Mouse (Mus musculus): ENCODE results near the gene Fbxo28.
"Not testable (repeated sequence)": the region's sequence is repeated elsewhere in the genome, so short reads cannot be mapped to it uniquely, and the experiment has no call there.

The Fbxo28 gene

DNA sequence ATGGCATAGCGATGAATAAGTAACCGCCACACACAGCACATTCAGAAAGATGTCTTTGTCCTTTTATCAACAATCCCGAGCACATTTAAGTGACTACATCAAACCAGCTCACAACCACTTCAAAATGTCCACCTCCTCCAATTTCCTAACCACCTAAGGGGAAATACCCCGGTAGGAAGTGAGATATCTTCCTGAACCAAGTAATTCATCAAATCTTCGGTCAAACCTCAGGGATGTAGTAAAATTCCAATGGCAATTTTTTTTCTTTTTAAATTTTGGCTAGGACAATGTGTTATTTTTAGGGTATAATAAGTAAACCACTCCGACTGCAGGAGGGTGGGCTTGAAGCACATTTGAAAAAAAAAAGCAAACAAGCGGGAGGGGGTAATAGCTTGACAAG is 1.1 kb downstream of the Fbxo28 start:
- DNase-seq, result no peak

GRCm38 (mm10) chr1:182338961-182339565 is 2.4 kb downstream of the Fbxo28 start:
- peak; percentile 84 to 93 for DNase-seq

- DNase-seq, result no peak
Observed at GRCm38 (mm10) chr1:182333766-182334437, 7.5 kb downstream of the Fbxo28 start.

GRCm38 (mm10) chr1:182332090-182333034 is 9.1 kb downstream of the Fbxo28 start:
- DNase-seq, result no peak

DNA sequence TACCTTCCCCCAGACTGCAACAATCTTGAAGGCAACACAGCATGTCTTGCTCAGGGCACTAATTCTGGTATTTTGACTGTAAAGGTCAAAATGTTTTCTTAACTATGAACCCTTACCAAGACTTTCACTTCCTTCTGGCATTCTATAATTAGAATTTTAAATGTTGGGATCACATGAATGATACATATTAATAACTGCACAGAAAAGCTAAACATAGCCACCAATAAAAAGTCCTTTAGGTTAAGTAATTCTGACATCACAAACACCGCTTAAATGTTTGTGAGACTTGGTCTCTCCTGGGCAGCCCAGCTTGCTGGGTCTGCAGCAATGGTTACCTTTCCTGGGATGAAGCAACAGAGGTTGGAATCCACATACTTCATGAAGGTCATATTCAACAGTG is 15.5 kb downstream of the Fbxo28 start:
- DNase-seq, result no peak

DNA sequence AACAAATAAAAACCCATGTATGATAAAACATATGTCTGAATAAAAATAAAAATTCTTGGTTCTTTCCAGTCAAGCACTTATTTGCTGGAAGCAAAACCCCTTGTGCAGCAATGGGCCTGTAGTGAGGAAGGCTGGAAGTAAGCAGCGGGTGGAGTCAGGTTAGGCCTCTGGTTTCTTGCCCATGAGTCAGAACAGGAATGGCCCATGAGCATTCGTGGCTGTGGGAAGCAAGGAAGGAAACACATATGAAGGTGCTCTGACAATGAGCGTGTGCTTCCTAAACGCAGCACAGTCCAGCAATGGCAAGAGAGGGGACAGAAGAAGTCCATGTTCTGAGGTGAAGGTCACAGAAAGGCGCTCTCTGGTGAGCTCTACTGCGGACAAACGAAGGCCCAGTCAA is 16.9 kb downstream of the Fbxo28 start:
- DNase-seq, result no peak

DNA sequence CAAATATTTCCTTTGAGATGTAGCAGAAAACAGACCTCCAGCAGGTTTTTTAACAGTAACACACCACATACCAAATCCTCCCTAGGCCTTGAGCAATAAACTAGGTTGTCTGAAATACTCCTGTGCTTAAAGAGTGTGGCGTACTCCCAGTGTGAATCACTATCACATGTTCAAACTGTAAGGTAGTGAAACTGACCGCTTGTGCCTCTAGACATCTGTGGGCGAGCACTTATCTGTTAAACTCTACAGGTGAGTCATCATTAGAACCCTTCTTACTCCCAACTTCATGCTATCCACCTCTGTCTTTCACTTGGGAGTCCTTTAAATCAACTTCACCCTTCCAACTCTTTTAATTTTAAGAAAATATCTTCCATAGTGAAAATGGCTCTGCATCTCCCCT is 18.3 kb downstream of the Fbxo28 start:
- no peak for DNase-seq

DNA sequence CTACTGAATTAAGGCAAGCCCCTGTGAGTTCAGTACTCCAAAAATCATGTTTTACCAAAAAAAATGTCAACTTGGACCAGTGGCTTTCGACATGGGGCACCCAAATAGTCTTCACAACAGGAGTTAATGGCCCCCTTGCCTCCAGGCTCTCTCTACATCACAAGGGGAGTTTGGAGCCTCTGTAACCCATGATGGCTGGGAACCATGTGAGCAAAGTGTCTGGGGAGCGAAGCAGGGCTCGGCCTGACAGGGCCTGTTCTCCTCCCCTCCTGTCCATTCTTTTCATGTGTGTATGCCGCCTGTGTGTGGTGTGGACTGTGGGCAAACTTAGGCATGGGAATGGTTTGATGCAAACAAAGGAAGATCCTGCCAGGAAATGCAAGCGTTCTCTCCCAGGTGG is 27.2 kb downstream of the Fbxo28 start:
- no peak for DNase-seq

- no peak for DNase-seq
Observed at GRCm38 (mm10) chr1:182313181-182313580, 28.2 kb downstream of the Fbxo28 start.

- peak; percentile 21 to 28 for DNase-seq
Observed at GRCm38 (mm10) chr1:182311376-182311775, 30.1 kb downstream of the Fbxo28 start.

DNA sequence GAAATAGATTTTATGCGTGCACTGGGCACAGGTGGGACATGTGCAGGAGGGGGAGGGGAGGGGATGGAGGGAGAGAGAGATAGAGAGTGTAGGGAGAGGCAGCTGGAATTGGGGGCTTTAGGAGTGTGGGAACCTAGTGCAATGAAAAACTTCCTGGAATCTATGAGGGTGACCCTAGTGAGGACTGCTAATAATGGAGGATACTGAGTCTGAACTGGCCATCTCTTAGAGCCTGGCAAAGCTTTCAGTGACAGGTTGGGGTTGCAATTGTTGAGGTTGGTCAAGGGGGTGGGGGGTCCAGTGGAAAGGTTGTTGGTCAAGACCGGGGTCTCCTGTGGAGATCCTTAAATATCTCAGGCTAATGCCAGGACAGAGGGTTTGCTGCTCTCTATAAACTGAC is 31.1 kb downstream of the Fbxo28 start:
- no peak for DNase-seq

DNA sequence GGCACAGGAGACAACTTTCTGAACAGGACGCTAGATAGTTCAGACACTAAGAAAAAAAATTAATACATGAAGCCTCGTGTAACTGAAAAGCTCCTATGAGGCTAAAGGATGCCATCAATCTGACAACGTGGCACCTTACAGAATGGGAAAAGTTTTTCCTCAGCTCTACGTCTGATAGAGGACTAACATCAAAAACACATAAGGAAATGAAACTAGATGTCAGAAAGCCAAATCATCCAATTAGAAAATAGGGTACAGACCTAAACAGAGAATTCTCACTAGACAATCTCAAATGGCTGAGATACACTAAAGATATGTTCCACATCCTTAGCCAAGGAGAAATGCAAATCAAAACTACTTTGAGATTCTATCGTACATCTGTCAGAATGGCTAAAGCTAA is 32.0 kb downstream of the Fbxo28 start:
- no peak for DNase-seq

DNA sequence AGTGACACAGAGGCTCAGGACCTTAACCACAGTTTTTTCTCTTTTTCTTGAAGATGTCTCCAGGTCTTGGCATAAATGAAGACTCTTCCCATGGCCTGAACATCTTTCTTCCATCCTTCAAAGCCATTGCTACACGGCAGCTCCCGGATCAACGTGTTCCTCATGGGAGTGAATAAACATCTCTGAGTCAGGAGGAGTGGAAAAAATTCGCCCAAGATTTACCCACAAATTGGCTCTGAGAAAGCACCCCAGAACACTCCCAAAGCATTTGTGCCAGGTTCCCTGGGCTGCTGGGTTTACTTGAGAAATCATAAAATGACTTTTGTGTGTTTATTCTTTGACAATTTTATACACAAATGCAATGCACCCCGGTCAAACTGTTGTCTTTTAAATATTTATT is 38.5 kb downstream of the Fbxo28 start:
- DNase-seq, result no peak

DNA sequence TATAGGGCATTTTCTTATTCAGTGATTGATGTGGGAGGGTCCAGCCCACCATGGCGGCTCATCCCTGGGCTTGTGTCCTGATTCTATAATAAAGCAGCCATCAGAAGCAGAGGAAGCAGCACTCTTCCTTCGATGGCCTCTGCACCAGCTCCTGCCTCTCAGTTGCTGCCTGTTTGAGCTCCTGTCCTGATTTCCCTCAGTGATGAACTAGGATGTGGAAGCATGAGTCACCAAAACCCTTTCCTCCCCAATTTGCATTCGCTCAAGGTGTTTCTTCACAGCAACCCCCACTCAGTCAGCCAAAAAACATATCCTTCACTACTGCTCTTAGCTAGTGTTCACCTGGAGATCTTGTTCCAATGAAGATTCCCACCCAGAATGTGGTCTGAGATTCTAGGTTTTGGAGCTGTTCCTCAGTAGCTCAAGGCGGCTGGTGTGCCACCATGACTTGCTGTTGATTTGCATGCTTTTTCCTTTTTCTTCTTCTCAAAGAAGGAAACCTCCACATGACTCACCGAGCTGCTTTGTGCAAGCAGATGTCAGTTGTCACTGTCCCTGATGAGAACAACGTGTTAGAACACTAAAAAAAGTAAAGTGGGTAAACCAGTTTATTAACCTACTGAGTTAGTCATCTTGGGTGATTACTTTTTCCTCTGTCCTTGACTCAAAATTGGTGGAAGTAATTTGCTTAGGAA is 39.1 kb downstream of the Fbxo28 start:
- no peak for DNase-seq

GRCm38 (mm10) chr1:182297821-182298220 is 43.6 kb downstream of the Fbxo28 start:
- DNase-seq, result no peak

- DNase-seq, result no peak
Observed at GRCm38 (mm10) chr1:182297246-182297645, 44.2 kb downstream of the Fbxo28 start.

GRCm38 (mm10) chr1:182296816-182297215 is 44.6 kb downstream of the Fbxo28 start:
- no peak for DNase-seq

- DNase-seq, result no peak
Observed at GRCm38 (mm10) chr1:182296141-182296540, 45.3 kb downstream of the Fbxo28 start.

DNA sequence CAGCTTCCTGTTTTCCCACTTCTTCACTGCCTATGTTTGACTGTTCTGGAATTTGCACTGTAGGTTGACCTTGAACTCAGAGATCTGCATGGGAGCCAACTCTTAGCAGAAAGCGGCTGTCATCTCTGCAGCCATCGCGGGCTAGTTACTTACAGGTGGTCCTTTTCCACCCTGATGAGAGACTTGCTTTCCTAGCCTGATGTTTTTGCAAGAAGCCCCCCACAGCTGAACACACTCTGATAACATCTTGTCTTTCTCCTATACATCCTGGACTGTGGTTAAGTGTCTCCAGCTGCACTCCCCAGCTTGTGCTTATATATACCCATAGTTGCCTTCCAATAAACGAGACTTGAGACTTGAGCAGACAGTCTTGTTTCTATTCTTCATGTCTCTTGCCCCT is 49.1 kb downstream of the Fbxo28 start:
- no peak for DNase-seq

DNA sequence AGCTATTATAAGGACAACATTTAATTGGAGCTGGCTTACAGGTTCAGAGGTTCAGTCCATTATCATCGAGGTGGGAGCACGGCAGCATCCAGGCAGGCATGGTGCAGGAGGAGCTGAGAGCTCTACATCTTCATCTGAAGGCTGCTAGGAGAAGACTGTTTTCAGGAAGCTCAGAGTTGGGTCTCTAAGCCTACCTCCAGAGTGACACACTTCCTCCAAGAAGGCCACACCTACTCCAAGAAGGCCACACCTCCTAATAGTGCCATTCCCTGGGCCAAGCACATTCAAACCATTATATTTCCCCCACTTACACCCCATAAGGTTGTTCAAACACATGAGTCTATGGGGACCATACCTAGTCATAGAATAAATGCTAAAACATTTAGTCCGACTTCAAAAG is 50.7 kb downstream of the Fbxo28 start:
- not testable (repeated sequence) for DNase-seq

GRCm38 (mm10) chr1:182289781-182290180 is 51.6 kb downstream of the Fbxo28 start:
- no peak for DNase-seq

- no peak for DNase-seq
Observed at GRCm38 (mm10) chr1:182288601-182289000, 52.8 kb downstream of the Fbxo28 start.

DNA sequence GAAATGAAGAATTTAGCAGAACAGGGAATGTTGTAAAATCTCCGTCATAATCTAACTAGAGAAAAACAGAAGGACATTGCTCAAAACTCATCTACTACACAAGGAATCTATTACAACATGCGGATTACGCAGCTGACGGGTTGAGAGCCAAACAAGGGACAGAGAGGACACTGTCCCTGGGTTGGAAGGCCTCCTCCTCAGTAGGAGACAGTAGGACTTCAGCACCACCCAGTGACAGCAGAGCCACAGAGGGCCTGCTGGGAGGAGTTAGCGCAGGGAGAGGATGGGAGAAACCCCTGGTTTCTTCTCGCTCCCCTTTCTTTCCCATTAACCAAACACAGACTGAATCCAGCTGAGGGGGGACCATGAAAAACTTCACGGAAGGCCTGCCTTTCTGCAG is 53.6 kb downstream of the Fbxo28 start:
- DNase-seq, result no peak

Data from cerebellum, postnatal 14 days (tissue).